Comparison of ENCODE assay signal across 9 mouse cellular contexts in the genomic region with DNA sequence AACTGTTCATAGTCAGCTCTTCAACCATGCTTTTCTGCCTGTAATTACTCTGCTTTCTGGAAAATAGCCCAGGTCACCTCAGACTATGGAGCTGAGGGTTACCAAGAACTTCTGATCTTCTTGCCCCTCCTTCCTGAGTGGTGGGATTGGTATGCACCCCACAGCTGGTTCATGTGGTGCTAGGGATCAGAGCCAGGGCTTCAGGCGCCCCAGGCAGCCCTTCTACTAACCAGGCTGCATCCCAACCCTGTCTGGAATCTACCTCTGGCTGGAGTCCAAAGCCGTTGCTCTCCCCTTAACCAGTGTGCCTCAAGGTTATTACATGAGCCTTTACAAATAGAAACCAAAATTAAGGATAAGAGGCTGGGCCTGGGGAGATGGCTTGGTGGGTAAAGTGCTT.
A peak's percentile ranks its signal among the peaks of the same experiment; 100 is the strongest.
DNase-seq lines count a peak whose midpoint lies in the region; ATAC-seq and TF ChIP-seq lines count a peak whose summit lies in the region.
"Had no signal": no experiment of that assay in that cellular context is flagged by ENCODE, and none has a peak within 500 bp of the region (broad histone marks: within the 10 kb centered on the region; RNA-seq: fewer than 3 reads in every experiment).

No protein-coding gene starts in this region.

- H3K9me3 ChIP-seq in embryonic facial prominence, embryonic 11.5 days (replicated peaks; ENCODE audit: control insufficient read depth, low read length) = no peaks in the 10 kb centered on the region
- H3K9me3 ChIP-seq in embryonic facial prominence, embryonic 10.5 days = no peaks in the 10 kb centered on the region
- no peaks in the 10 kb centered on the region for H3K9me3 ChIP-seq in forebrain, postnatal 0 days (ENCODE audit: low read length)
- no peaks in the 10 kb centered on the region for H3K9me3 ChIP-seq in kidney, embryonic 16.5 days (ENCODE audit: low read length)

- H3K27me3 ChIP-seq in embryonic facial prominence, embryonic 11.5 days (ENCODE audit: control insufficient read depth, insufficient read depth, low read length) = no peaks in the 10 kb centered on the region
- H3K27me3 ChIP-seq in embryonic facial prominence, embryonic 10.5 days (replicated peaks; ENCODE audit: low read depth, poor library complexity, severe bottlenecking) = no peaks in the 10 kb centered on the region
- H3K27me3 ChIP-seq in forebrain, postnatal 0 days (ENCODE audit: insufficient read depth, low read length) = no peaks in the 10 kb centered on the region
- H3K27me3 ChIP-seq in kidney, embryonic 16.5 days (ENCODE audit: insufficient read depth, low read length) = no peaks in the 10 kb centered on the region
- H3K27me3 ChIP-seq: CH12.LX had no signal

- no peak overlapping the region for H3K4me3 ChIP-seq in embryonic facial prominence, embryonic 11.5 days (ENCODE audit: low read depth, low read length)
- H3K4me3 ChIP-seq in embryonic facial prominence, embryonic 10.5 days = no peak overlapping the region
- H3K4me3 ChIP-seq in forebrain, postnatal 0 days (ENCODE audit: low read depth, low read length) = no peak overlapping the region
- no peak overlapping the region for H3K4me3 ChIP-seq in kidney, embryonic 16.5 days (ENCODE audit: low read length)

- H3K36me3 ChIP-seq in embryonic facial prominence, embryonic 11.5 days (replicated peaks; ENCODE audit: control insufficient read depth, insufficient read depth, low read depth, low read length) = no peaks in the 10 kb centered on the region
- no peaks in the 10 kb centered on the region for H3K36me3 ChIP-seq in embryonic facial prominence, embryonic 10.5 days (replicated peaks)
- no peaks in the 10 kb centered on the region for H3K36me3 ChIP-seq in forebrain, postnatal 0 days (ENCODE audit: insufficient read depth)
- H3K36me3 ChIP-seq in kidney, embryonic 16.5 days (ENCODE audit: insufficient read depth, low read length) = peaks cover 10% of the 10 kb centered on the region; the same call in 1 of the 2 replicates

- H3K4me1 ChIP-seq in embryonic facial prominence, embryonic 11.5 days (ENCODE audit: control insufficient read depth, insufficient read depth, low read length) = no peaks in the 10 kb centered on the region
- peaks cover 10% of the 10 kb centered on the region for H3K4me1 ChIP-seq in embryonic facial prominence, embryonic 10.5 days
- no peaks in the 10 kb centered on the region for H3K4me1 ChIP-seq in forebrain, postnatal 0 days (ENCODE audit: insufficient read depth)
- no peaks in the 10 kb centered on the region for H3K4me1 ChIP-seq in kidney, embryonic 16.5 days (ENCODE audit: insufficient read depth, low read length)

- no peak for DNase-seq in embryonic facial prominence, embryonic 11.5 days (ENCODE audit: low spot score)
- DNase-seq in embryonic facial prominence, embryonic 10.5 days (ENCODE audit: low spot score) = no peak
- DNase-seq in NIH3T3 (ENCODE audit: low read depth) = peak; percentile 94
- DNase-seq in forebrain, postnatal 0 days = no peak
- peak; percentile 40 for DNase-seq in ovary, postnatal 36 days (ENCODE audit: low spot score)
- DNase-seq in MN1 (ENCODE audit: low spot score) = no peak
- DNase-seq in right cerebral cortex, postnatal 36 days (ENCODE audit: low spot score in 2 of 2) = no peak

- 85% methylated on average over 2 of the region's 2 CpGs for WGBS in embryonic facial prominence, embryonic 11.5 days
- 81% methylated on average over 2 of the region's 2 CpGs for WGBS in embryonic facial prominence, embryonic 10.5 days
- WGBS in forebrain, postnatal 0 days = 59% methylated on average over 2 of the region's 2 CpGs
- 46% methylated on average over 2 of the region's 2 CpGs for WGBS in kidney, embryonic 16.5 days

- TF ChIP-seq CTCF in forebrain, postnatal 0 days (IDR thresholded peaks at IDR 0.05; ENCODE audit: low read depth) = no peak

- no peak overlapping the region for H3K27ac ChIP-seq in embryonic facial prominence, embryonic 11.5 days (replicated peaks; ENCODE audit: low read depth, low read length)
- no peak overlapping the region for H3K27ac ChIP-seq in embryonic facial prominence, embryonic 10.5 days (replicated peaks)
- H3K27ac ChIP-seq in forebrain, postnatal 0 days (ENCODE audit: low read depth, low read length) = no peak overlapping the region
- H3K27ac ChIP-seq in kidney, embryonic 16.5 days (ENCODE audit: low read length) = peak overlapping the region; percentile 7; the same call in 1 of the 2 replicates

- H3K4me2 ChIP-seq in embryonic facial prominence, embryonic 11.5 days (ENCODE audit: low read depth, low read length) = no peak overlapping the region
- no peak overlapping the region for H3K4me2 ChIP-seq in forebrain, postnatal 0 days (ENCODE audit: low read depth)
- no peak overlapping the region for H3K4me2 ChIP-seq in kidney, embryonic 16.5 days (replicated peaks; ENCODE audit: low read depth, low read length)

- 0 out of 2 replicates have a peak, but pooled peaks have one; percentile 56 for ATAC-seq in embryonic facial prominence, embryonic 11.5 days (replicated peaks; ENCODE audit: insufficient number of reproducible peaks, low FRiP score, low TSS enrichment, low read depth)
- ATAC-seq in forebrain, postnatal 0 days = peak; percentile 23; the same call in 1 of the 2 replicates
- peak; percentile 64 for ATAC-seq in kidney, embryonic 16.5 days (ENCODE audit: low FRiP score, low TSS enrichment)

- no peak overlapping the region for H3K9ac ChIP-seq in embryonic facial prominence, embryonic 11.5 days (replicated peaks; ENCODE audit: low read length)
- H3K9ac ChIP-seq in forebrain, postnatal 0 days = no peak overlapping the region
- H3K9ac ChIP-seq in kidney, embryonic 16.5 days (replicated peaks; ENCODE audit: low read length) = no peak overlapping the region

Comparison
In these comparisons a context has a peak if more than half of its experiments do, and no peak if none do; other contexts are left out.
1. DNase-seq: peak in NIH3T3 (single experiment) and ovary, postnatal 36 days (single experiment); none in embryonic facial prominence, embryonic 11.5 days (single experiment), embryonic facial prominence, embryonic 10.5 days (single experiment), forebrain, postnatal 0 days (single experiment), MN1 (single experiment) and right cerebral cortex, postnatal 36 days (0 of 2).
2. Peak in every context shown above with its lines, with median percentiles within 50 percentile points of each other: ATAC-seq.